Mouse (Mus musculus): Measurements from ENCODE around the gene Timm23.
A peak's percentile ranks its signal among the peaks of the same experiment; 100 is the strongest.
"Not testable (repeated sequence)": the region's sequence is repeated elsewhere in the genome, so short reads cannot be mapped to it uniquely, and the experiment has no call there.

Timm23 gene

DNA sequence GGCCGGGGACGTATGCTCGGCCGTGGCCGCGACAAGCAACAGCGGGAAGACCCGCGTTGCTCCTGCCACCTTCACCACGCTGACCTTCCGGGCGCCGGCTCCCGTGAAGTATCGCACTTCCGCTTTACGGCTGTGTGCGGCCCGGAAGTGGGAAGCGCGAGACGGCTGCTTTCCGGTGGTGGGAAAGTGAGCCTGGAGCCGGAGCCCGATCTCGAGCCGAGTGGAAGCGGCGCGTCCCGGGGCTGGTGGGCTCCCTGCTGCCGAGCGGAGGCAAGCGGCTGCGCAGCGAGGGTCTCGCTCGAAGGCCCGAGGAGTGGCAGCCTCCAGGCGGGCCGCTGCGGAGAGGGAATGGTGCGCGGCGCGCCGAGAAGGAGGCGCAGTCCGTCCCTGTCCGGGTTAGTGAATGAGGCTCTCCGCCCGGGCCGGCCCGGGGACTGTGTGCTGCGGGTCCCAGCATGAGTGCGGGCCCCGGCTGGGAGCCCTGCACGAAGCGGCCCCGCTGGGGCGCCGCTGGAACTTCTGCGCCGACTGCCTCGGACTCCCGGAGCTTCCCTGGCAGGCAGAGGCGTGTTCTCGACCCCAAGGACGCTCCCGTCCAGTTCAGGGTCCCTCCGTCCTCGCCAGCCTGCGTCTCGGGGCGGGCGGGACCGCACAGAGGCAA lies at the start of gene Timm23, which contains the start of gene Parg:
Gene Timm23, minus strand, starts transcription at position 108 of the 661 bp plus-strand sequence.
Gene Parg, plus strand, starts transcription at position 159 of the 661 bp plus-strand sequence.
- peak; percentile 99 for DNase-seq

DNA sequence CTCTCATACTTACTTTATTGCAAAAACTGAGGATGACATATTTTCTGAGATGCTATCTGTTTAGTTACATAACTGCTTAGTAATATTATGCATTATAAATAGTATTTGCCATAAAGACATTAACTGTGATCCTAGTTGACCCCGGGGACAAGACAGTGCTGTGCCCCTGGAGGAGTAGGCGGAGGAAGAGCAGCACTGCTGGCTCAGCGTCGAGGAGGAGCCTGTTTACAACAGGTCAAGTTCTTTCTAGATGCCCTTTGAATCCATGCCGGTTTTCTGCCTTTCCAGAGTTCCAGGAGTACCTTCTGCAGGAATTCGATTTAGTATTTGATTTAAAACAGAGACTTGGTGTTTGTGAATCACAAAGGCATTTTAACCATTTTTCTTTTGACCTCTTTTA lies 47.9 kb upstream of the Timm23 start:
- no peak for DNase-seq

DNA sequence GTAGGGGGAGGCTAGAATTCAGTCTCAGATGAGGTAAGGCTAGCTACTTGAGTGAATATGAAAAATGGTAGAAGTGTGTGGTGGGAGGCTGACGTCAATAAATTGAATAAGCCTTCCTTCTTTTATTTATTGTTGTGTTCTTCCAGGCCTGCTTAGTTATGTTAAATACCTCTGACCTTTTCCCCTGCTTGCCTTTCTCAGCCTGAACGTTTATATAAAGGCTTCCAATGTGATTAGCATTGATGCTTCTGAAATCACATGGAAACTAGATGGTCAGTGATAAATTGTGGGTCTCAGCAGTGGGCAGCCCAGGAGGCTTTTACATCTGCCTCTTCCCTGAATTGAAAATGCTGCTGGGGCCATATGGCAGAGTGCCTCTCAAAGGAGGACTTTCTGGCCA lies 44.3 kb upstream of the Timm23 start:
- no peak for DNase-seq

DNA sequence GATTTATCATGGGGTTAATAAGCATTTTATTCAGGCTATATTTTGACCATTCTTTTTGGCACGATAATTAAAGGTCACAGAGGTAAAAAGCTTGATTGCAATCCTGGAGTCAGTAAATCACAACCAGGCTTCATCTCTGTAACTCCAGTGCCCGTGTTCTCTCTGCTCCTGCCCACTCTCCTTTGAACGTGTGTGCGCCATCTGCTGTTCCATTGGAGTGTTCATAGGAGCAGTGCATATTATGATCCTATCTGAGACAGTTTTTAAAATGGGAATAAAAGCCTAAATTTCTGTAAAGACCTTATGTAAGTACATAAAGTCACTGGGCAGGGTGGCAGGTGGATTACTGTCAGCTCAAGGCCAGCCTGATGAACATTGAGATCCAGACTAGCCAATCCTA lies 40.7 kb upstream of the Timm23 start:
- DNase-seq, result no peak

DNA sequence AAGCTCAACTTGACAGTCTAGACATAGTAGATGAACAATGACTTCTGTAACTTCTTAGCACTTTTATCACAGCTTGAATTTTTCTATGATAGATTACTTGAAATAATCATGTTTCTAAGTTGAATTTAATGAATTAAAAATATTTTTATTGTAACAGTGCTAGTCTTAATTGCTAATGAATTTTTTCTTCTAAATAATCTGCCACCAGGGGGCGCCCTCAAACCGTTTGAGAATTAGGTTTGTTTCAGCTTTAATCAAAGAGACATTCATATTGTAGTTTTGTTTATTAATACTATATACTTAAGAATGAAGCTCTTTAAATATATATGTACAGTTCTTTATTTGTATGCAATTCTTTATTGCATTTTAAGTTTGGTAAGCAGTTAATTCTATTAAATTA lies 27.3 kb upstream of the Timm23 start:
- no peak for DNase-seq

DNA sequence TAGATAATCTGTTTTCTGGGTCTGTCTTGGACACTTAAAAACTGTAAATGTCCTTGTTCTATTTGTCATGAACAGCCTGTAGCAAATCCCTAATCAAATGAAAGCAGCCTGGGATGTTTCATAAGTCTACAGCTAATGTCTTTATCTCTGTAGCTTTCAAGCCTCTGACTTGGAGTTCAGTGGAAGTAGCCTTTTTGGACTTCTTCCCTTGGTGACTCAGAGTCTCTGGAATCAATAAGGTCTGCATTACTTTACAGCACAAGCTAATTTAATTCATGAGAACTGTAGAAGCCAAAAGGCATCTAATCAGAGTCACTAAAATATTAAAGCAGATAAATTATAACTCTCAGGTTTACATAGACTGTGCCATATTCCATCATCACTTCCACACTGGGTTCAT lies 24.9 kb upstream of the Timm23 start:
- DNase-seq, result no peak

DNA sequence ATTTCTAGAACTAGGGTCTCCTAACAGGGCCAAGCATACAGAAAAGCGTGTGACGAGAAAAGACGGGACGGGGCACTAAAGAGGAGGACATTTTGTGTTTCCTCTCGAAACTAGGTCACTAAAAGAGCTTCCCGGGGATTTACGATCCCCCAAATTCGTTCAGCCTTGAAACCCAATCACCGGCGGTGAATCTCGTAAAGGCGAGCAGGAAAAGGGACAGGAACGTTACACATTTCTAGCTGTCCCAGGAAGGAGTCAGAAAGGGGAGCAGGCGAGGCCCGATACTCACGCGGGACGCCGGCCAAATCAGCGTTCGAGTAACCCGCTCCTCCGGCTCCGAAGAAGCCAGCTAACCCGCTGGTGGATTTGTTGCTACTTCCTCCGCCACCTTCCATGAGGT lies 344 bp downstream of the Timm23 start:
- DNase-seq, result no peak

DNA sequence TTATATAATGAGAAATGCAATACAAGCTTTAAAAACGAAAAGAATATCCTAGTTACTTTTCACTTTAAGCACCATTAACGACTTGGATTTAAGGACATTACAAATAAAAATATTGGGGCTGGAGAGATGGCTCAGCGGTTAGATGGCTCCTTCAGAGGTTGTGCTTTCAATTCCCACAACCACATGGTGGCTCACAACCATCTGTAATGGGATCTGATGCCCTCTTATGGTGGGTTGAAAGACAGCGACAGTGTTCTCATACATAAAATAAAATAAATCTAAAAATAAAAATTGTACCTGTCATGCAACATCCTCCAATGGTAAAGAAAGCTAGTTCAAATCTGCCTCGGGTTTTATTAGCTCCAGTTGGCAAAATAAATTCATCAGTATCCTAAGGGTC lies 8.1 kb downstream of the Timm23 start:
- not testable (repeated sequence) for DNase-seq

DNA sequence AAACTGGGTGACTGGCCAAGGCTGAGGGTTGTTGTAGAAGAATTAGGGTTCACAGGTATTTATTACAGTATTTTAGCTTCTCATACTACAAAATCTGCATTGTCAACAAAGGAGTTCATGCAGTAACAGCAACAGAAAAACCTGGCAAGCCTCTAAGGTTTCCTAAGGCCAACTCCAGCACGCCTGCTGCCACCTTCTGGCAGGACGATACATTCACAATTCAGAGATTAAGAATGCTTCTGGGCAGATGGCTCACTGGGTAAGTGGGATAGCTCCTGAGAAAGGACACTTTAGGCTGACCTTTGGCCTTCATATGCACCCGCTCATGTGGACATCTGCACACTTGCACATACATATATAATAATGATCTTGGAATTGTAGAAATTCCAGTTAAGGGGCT lies 9.3 kb downstream of the Timm23 start:
- no peak for DNase-seq

DNA sequence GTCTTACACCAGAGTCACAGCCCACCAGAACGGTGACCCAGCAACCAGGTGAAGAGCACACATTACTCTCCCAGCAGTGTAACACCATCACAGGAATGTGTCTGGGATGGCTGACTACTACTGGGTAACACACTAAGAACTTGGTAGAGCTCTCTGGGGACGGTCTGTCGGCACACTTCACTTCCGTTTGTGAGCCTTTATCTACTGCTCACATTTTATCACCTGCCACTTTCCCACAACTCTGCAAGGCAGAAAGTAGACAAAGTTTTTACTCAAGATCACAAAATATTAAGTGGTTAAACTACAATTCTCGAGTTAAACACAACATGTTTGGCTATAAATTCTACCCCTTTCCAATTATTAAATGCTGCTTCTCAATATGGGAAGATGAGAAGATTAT lies 9.8 kb downstream of the Timm23 start:
- no peak for DNase-seq

DNA sequence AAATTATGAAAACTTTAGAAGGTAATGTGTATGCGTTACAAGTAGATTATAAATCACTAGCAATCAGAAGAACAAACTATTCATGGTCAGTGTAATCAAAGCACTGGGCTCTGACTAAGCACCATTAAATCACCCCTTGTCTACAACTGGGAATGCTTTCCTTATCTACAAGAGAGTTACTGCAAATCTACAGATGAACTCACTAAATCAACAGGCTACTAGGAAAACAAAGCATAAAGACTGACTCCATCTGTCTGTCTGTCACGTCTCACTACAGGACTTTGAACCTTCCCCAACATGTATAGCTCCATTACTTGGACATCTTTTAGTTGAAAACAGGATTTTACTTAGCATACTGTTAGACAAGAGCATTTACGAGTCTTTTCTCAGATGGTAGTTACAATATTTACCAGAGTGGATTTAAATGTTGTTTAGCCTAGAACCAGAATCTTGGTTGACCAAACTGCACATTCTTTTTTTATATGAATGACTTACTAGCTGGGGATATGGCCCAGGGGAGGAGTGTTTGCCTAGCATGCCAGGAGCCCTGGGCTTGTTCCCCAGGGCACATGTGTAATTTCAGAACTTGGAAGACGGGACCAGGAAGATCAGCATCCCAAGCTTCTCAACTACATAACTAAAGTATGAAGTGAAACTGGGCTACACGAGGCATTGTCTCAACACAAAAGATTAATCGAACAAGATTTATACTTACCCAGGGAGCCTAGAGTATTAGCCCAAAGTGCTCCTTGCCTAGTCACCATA lies 10.9 kb downstream of the Timm23 start:
- DNase-seq, result peak; percentile 84

DNA sequence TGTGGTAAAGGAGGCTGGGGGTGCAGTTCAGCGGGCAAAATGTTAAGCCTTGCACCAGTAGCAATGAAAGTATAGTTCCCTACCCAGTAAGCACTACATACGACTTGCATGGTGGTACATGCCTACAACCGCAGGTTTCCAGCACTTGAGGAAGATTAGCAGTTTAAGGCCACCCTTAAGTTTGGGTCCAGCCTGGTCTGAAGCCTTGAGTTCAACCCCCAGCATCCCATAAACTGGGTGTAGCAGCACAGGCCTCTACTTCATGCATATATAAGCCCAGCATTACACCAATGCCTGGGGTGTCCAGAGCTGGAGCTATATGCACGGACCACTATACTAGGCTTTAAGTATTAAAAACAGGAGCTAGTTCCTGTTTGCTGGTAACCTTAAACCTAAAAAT lies 17.9 kb downstream of the Timm23 start:
- peak; percentile 80 for DNase-seq

DNA sequence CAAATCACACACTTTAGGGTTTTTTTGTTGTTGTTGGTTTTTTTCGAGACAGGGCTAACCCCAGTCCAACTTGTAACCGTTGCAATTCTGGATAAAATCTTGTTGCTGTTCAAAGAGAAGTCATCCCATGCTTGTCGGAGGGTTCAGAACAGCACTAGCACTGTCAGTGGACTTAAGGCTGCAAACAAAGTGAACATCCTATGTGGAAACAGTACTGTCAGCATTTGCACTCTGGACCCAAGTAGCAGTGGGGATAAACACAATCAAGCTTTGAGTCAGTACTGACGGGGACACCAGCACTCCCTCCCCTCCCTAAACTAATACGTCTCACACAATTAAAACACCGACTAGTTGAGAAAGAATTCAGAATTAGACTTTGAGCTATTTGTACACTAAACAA lies 20.8 kb downstream of the Timm23 start:
- DNase-seq, result peak; percentile 55

DNA sequence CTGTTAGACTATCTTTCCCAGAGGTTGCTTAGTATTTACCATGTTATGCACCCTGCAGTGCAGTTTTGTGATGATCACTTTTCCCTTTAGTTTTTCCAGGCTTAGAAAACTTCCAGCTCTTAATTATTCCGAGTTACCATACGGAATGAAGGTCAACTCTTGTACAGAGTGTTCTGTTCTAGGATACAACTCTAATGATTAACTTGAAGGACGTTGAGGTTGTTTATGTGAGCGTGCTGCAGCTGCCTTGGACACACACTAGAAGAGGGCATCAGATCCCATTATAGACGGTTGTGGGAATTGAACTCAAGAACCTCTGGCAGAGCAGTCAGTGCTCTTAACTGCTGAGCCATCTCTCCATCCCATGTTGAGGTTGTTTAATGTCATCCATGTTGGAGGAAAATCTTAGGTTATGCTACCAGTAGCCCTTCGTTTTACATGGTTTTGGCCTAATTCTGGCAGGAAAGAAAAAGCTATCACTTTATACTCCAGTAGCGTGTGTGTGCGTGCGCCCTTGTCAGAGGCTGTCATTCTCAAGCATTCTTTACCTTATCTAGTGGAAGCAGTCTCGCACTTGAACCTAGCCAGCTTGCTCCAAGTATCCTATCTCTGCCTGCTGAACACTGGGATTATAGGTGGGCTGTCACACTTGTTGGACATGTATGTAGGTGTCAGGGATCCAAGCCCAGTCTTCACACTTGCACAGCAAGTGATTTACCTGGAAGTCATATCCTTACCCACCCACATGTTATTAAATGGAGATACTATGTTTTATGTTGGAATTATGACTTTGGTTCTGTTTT lies 22.1 kb downstream of the Timm23 start:
- peak; percentile 62 for DNase-seq

DNA sequence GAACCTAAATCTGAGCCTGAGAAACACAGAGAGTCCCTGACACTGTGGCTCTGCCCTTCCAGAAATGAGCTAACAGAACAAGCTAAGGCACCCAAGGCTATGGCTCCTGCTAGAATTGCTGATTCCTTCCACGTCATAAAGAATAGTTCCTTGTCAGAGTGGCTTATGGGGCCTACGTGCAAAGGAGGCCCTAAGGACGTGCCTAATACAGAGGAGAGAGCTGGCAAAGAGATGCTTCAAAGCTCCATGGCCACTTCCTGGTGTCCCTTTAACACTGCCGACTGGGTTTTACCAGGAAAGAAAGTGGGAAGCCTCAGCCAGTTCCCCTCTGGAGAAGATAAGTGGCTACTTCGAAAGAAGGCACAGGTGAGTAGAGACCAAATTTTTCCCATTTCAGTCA lies 25.1 kb downstream of the Timm23 start:
- peak; percentile 31 for DNase-seq

DNA sequence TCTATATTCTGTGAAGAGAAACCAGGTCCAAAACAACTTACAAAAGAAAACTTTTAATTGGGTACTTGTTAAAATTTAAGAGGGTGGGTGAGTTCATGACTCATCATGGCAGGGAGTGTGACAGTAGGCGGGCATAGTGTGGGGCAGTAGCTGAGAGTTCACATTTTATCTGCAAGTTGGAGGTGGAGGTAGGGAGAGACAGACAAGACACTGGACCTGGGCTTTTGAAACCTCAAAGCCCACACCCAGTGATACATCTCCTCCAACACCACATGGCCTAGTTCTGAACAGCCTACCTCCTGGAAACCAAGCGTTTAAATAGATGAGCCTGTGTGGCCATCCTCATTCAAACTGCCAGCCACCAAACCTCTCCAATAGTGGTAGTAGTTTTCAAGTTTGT lies 26.4 kb downstream of the Timm23 start:
- DNase-seq, result peak; percentile 66

DNA sequence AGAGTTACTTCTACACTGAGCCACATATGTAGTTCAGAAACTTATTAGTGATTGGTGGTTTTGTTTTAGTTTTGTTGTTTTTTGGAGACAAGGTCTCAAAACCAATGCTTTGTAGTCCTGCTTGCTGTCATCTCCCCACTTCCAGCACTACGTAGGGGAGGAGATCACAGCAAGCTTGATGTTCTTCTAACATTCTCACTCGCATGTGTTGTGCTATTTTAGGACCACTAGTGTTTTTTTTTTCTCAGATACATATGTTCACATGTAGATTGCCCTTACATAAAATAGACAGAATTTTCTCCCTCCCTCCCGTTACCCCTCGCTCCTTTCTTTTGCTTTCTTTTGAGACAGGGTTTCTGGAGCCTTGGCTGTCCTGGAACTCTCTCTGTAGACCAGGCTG lies 31.6 kb downstream of the Timm23 start:
- DNase-seq, result peak; percentile 33

DNA sequence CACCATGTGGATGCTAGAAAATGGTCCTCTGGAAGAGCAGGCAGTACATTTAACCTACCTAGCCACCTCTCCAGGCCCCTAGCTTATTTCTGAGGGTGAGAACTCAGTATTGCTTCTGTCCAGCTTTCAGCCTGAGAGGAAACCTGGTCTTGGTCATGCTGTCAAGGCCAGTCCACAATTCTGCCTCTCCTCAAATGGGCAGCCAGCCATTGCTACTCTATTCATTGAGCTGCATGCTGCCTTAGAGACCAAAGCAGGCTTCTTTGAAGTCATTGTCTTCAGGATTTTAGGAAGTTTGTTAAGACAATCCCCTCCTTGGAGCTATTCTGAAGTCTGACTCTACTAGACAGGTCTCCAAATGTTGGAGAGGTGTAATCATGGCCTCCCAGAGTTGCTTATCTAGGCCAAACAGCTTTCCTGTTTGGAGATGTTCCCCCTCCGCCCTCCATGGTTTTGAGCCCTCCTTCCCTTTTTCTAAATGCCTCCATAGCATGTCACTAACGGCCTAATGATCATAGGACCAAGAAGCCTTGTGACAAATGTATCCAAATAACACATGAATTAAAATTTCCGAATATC lies 33.0 kb downstream of the Timm23 start:
- peak; percentile 66 for DNase-seq

DNA sequence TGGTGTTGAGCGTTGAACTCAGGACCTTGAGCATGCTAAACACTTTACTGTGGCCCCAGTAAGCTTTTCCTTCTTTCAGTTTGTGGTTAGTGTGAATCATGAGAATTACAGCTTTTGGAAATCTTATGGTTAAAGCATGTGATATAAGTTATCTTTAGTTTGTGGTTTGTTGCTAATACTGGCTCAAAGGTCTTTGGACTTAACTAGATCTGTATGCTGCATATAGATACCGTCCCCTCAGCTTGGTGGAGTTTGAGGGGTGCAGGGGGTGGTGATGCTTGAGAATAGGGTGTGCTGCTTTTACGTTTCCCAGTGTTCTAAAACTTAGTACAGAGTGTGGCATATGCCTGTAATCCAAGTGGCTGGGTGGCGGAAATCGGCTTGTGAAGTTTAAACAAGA lies 34.4 kb downstream of the Timm23 start:
- peak; percentile 63 for DNase-seq

DNA sequence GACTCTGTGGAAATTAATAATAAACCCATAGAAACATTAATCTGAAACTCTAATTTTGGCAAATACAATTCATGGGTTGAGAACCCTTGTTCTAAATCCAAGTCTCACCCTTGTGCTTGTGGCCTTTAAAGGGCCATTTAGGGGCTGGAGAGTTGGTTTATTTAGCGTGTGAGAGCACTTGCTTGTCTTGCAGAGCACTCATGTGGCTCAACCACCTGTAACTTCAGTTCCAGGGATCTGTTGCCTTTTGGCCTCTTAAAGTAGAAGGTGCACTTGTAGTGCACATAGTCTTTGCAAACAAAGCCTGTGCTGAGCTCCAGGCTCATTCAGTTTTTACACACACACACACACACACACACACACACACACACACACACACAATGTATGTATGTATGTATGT lies 34.9 kb downstream of the Timm23 start:
- DNase-seq, result peak; percentile 42

DNA sequence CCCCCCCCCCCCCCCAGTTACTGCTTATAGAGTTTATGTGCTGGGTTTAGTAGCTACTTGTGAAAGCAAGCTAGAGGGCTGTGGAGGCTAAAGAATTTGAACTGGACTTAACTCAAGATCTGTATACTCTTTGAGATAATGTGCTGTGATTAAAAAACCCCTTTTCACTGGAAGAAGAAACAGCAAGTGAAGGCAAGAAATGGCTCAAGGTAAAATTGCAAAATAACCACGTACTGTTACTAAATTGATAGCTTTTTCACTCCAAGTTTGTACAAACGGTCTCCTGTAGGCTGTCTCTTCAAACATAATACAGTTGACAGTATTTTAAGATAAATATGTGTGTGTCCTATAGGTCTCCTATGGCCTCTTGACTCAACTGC lies 35.6 kb downstream of the Timm23 start:
- DNase-seq, result no peak

DNA sequence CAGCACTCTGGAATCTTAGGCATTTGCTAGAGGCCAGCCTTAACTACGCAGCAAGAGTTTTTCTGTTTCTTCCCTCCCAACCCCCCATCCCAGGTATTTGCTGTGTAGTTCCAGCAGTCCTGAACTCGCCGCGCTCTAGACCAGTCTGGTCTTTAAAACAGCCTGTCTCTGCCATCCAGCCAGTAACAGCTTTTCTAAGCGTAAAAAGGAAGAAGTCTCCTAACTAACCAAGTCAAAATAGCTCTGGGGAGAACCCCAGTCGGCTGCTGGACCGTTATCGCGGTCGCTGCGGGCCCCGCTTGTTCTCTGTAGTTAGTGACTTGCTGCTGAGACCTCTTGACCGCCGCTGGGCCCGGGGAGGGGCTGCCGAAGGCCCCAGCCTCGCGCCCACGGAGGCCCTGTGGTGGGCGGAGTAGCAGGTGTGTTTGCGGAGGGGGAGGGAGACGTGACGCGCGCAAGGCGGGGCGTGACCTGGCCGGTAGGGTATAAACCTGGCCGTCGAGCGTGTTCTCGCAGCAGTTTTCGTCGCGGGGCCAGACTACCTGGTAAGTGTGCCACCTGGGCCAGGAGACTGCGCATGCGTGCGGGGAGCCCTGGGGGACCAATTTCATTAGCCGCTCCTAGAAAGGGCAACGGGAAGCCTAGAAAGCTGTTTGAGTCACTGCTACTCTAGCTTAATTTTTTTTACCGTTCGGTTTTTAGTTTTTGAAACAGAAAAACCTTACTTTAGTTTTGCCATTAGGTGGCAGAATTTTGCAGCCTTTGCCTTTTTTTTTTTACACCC lies 36.2 kb downstream of the Timm23 start:
- peak; percentile 97 for DNase-seq

All from heart, adult 11 months (tissue).